23 mouse cellular contexts compared by ENCODE assay signal in genomic region chr8:83769720-83770119, GRCm38 (mm10). TPM values are rescaled to one million over a fixed set of nuclear protein-coding genes. Genes with fewer than 3 reads are reported as not detected.
DNase-seq lines count a peak whose midpoint lies in the region; ATAC-seq and TF ChIP-seq lines count a peak whose summit lies in the region.
"Had no signal": no experiment of that assay in that cellular context is flagged by ENCODE, and none has a peak within 500 bp of the region (broad histone marks: within the 10 kb centered on the region; RNA-seq: fewer than 3 reads in every experiment).

No protein-coding gene starts in this region.

- DNase-seq in adrenal gland, adult (ENCODE audit: inconsistent age in 2 of 2, low spot score in 1 of 2): peak; percentile 27 to 68
- DNase-seq in adrenal gland, postnatal 10 days: no peak
- DNase-seq in lung, postnatal 4 days: no peak
- no peak for DNase-seq in G1E (ENCODE audit: low spot score)
- DNase-seq in heart, adult 11 months: no peak
- DNase-seq: adrenal gland, postnatal 14 days; B cell, adult 2 months; cerebellum, adult 11 months; cerebellum, adult 8-10 months; cerebellum, postnatal 25 days; gastrocnemius, postnatal 10 days; heart, adult 2 months; heart, postnatal 14 days had no signal

- H3K9me3 ChIP-seq in lung, embryonic 15.5 days: no peaks in the 10 kb centered on the region
- peaks cover 4% of the 10 kb centered on the region; the same call in 1 of the 2 replicates for H3K9me3 ChIP-seq in G1E (replicated peaks)
- H3K9me3 ChIP-seq in stomach, embryonic 14.5 days (ENCODE audit: control insufficient read depth, low read depth, low read length): no peaks in the 10 kb centered on the region; the same call in 1 of the 2 replicates
- H3K9me3 ChIP-seq: embryonic facial prominence, embryonic 12.5 days; heart, embryonic 15.5 days; hindbrain, embryonic 13.5 days had no signal

- no peak for TF ChIP-seq CTCF in G1E (IDR thresholded peaks at IDR 0.05; ENCODE audit: low read depth, low read length)

- H3K4me1 ChIP-seq in lung, embryonic 15.5 days: peaks cover 19% of the 10 kb centered on the region
- H3K4me1 ChIP-seq in G1E (ENCODE audit: insufficient read depth, low read depth, low read length): peaks cover 86% of the 10 kb centered on the region
- peaks cover 15% of the 10 kb centered on the region; the same call in 1 of the 2 replicates for H3K4me1 ChIP-seq in stomach, embryonic 14.5 days (ENCODE audit: control insufficient read depth, insufficient read depth, low read length)
- H3K4me1 ChIP-seq: embryonic facial prominence, embryonic 12.5 days had no signal

- 65% methylated on average over 7 of the region's 7 CpGs for WGBS in lung, embryonic 15.5 days
- 66% methylated on average over 7 of the region's 7 CpGs for WGBS in stomach, embryonic 14.5 days

- peak overlapping the region; percentile 88 for H3K27ac ChIP-seq in lung, embryonic 15.5 days
- peak overlapping the region; percentile 77; the same call in 1 of the 2 replicates for H3K27ac ChIP-seq in stomach, embryonic 14.5 days (ENCODE audit: low read length)
- H3K27ac ChIP-seq: embryonic facial prominence, embryonic 12.5 days; forebrain, embryonic 12.5 days; heart, adult 2 months; heart, embryonic 15.5 days; hindbrain, embryonic 13.5 days; hindbrain, postnatal 0 days had no signal

- no peaks in the 10 kb centered on the region for H3K36me3 ChIP-seq in lung, embryonic 15.5 days
- no peaks in the 10 kb centered on the region for H3K36me3 ChIP-seq in G1E (replicated peaks)
- no peaks in the 10 kb centered on the region for H3K36me3 ChIP-seq in stomach, embryonic 14.5 days (ENCODE audit: control insufficient read depth, insufficient read depth, low read length)
- H3K36me3 ChIP-seq: embryonic facial prominence, embryonic 12.5 days; forebrain, embryonic 12.5 days; heart, embryonic 15.5 days; hindbrain, embryonic 13.5 days had no signal

- no peak overlapping the region for H3K4me2 ChIP-seq in lung, embryonic 15.5 days
- H3K4me2 ChIP-seq in stomach, embryonic 14.5 days (replicated peaks; ENCODE audit: low read depth, low read length): no peak overlapping the region
- H3K4me2 ChIP-seq: embryonic facial prominence, embryonic 12.5 days; forebrain, embryonic 12.5 days; heart, embryonic 11.5 days; heart, embryonic 15.5 days; hindbrain, embryonic 13.5 days had no signal

- no peaks in the 10 kb centered on the region for H3K27me3 ChIP-seq in lung, embryonic 15.5 days
- no peaks in the 10 kb centered on the region for H3K27me3 ChIP-seq in G1E (ENCODE audit: insufficient read depth, low read length)
- no peaks in the 10 kb centered on the region for H3K27me3 ChIP-seq in stomach, embryonic 14.5 days (ENCODE audit: control insufficient read depth, insufficient read depth, low read length)
- H3K27me3 ChIP-seq: embryonic facial prominence, embryonic 12.5 days; heart, embryonic 15.5 days had no signal

- no peak for ATAC-seq in lung, embryonic 15.5 days (ENCODE audit: borderline replicate concordance, extremely low read depth, low FRiP score, low TSS enrichment)
- ATAC-seq in G1E (ENCODE audit: extremely low read depth, insufficient number of reproducible peaks, low FRiP score, poor library complexity, severe bottlenecking): no peak
- ATAC-seq in stomach, embryonic 14.5 days (ENCODE audit: insufficient number of reproducible peaks, insufficient read depth, low FRiP score, low read depth): no peak
- ATAC-seq in megakaryocyte-erythroid progenitor cell, adult 5-6 weeks (replicated peaks; ENCODE audit: low FRiP score, low TSS enrichment, poor library complexity, severe bottlenecking): no peak
- ATAC-seq: forebrain, embryonic 16.5 days; hindbrain, postnatal 0 days had no signal

- no peak overlapping the region for H3K9ac ChIP-seq in lung, embryonic 15.5 days
- H3K9ac ChIP-seq in stomach, embryonic 14.5 days (replicated peaks; ENCODE audit: low read depth, low read length): no peak overlapping the region
- H3K9ac ChIP-seq: embryonic facial prominence, embryonic 12.5 days; forebrain, embryonic 12.5 days; heart, embryonic 15.5 days; hindbrain, embryonic 13.5 days had no signal

- no peak overlapping the region for H3K4me3 ChIP-seq in lung, embryonic 15.5 days
- peak overlapping the region; percentile 52; the same call in 1 of the 2 replicates for H3K4me3 ChIP-seq in G1E (ENCODE audit: low read depth, low read length)
- no peak overlapping the region for H3K4me3 ChIP-seq in stomach, embryonic 14.5 days (ENCODE audit: low read depth, low read length)
- H3K4me3 ChIP-seq: embryonic facial prominence, embryonic 12.5 days; forebrain, embryonic 12.5 days; heart, adult 2 months; heart, embryonic 15.5 days; hindbrain, embryonic 13.5 days had no signal

RNA-seq across cellular contexts. Expression of gene Adgre5, which starts 28.6 kb away (rescaled TPM):
- total RNA-seq in adrenal gland, postnatal 10 days (2021): 10 to 100 TPM; 53.8 to 63.0 TPM
- polyA plus RNA-seq in lung, embryonic 15.5 days (2015; fragmentation: Nextera tagmentation; extraction: Ambion mirVana): 56.7 and 64.0 TPM in 2 replicates
- total RNA-seq in G1E (2014; fragmentation: Nextera tagmentation) (223 and 228 TPM in 2 replicates), G1E (2017) (405 and 468 TPM in 2 replicates)
- 69.3 and 92.9 TPM in 2 replicates for polyA plus RNA-seq in G1E (2012)
- 39.2 and 40.7 TPM in 2 replicates for polyA plus RNA-seq in stomach, embryonic 14.5 days (2014; fragmentation: Nextera tagmentation; extraction: Ambion mirVana)
- total RNA-seq in megakaryocyte-erythroid progenitor cell, adult 5-6 weeks (2014; fragmentation: Nextera tagmentation): 44.3 and 63.7 TPM in 2 replicates
- 46.9 and 64.8 TPM in 2 replicates for total RNA-seq in megakaryocyte-erythroid progenitor cell, adult 5-6 weeks (2017)

RNA-seq across cellular contexts. Expression of gene Ddx39, which starts 54.7 kb away (rescaled TPM):
- total RNA-seq in adrenal gland, postnatal 10 days (2021): 10 to 100 TPM; 29.4 to 33.7 TPM
- polyA plus RNA-seq in lung, embryonic 15.5 days (2015; fragmentation: Nextera tagmentation; extraction: Ambion mirVana): 186 and 187 TPM in 2 replicates
- total RNA-seq in G1E (2014; fragmentation: Nextera tagmentation): 101 and 141 TPM in 2 replicates
- total RNA-seq in G1E (2017): 226 and 266 TPM in 2 replicates
- polyA plus RNA-seq in G1E (2012): 58.0 and 77.5 TPM in 2 replicates
- polyA plus RNA-seq in stomach, embryonic 14.5 days (2014; fragmentation: Nextera tagmentation; extraction: Ambion mirVana): 141 and 147 TPM in 2 replicates
- 205 and 224 TPM in 2 replicates for total RNA-seq in megakaryocyte-erythroid progenitor cell, adult 5-6 weeks (2014; fragmentation: Nextera tagmentation)
- total RNA-seq in megakaryocyte-erythroid progenitor cell, adult 5-6 weeks (2017): 154 and 213 TPM in 2 replicates

Comparison
In these comparisons a context has a peak if more than half of its experiments do, and no peak if none do; other contexts are left out.
1. DNase-seq: peak in adrenal gland, adult (2 of 2); none in adrenal gland, postnatal 10 days (single experiment), lung, postnatal 4 days (0 of 2), G1E (single experiment) and heart, adult 11 months (single experiment).